Mouse (Mus musculus) midbrain, postnatal 0 days (tissue): Measurements from ENCODE around the gene Rapgef1. TPM values are rescaled to one million over a fixed set of nuclear protein-coding genes. Genes with fewer than 3 reads are reported as not detected.
A peak's percentile ranks its signal among the peaks of the same experiment; 100 is the strongest.
"Not testable (repeated sequence)": the region's sequence is repeated elsewhere in the genome, so short reads cannot be mapped to it uniquely, and the experiment has no call there.

Experiments used
- ATAC-seq: fragments of 200-750 bp; cut with Nextera tagmentation; 2 replicates; pipeline ENCODE4 v1.8.0; 2017; ENCODE audit warnings: moderate number of reproducible peaks, mild to moderate bottlenecking, moderate TSS enrichment, moderate library complexity; ENCODE audit not compliant: low FRiP score
- DNase-seq: peaks from one replicate; pipeline ENCODE4 v3.0.0-alpha.2; 2015; ENCODE audit warnings: low spot score
- H3K27ac ChIP-seq: fragments of 300-500 bp; sonication (generic); 2 replicates; pipeline ENCODE4 v1.5.1; 2014; ENCODE audit warnings: low read depth, mild to moderate bottlenecking, low read length, mixed read lengths
- H3K27me3 ChIP-seq: fragments of 300-500 bp; sonication (generic); 2 replicates; pipeline ENCODE4 v1.6.1; 2014; ENCODE audit warnings: low read length, control low read depth, mixed read lengths; ENCODE audit not compliant: insufficient read depth
- H3K36me3 ChIP-seq: fragments of 300-500 bp; sonication (generic); 2 replicates; pipeline ENCODE4 v1.6.1; 2014; ENCODE audit warnings: low read length, control low read depth, mixed read lengths; ENCODE audit not compliant: insufficient read depth
- H3K4me1 ChIP-seq: fragments of 300-500 bp; sonication (generic); 2 replicates; pipeline ENCODE4 v1.6.1; 2014; ENCODE audit warnings: mild to moderate bottlenecking, control low read depth, antibody characterized with exemption, low read length, mixed read lengths; ENCODE audit not compliant: insufficient read depth
- H3K4me2 ChIP-seq: fragments of 300-500 bp; sonication (generic); 2 replicates; pipeline ENCODE4 v1.6.1; 2014; ENCODE audit warnings: low read depth, mild to moderate bottlenecking, low read length, mixed read lengths; ENCODE audit not compliant: poor library complexity, severe bottlenecking
- H3K4me3 ChIP-seq: fragments of 300-500 bp; sonication (generic); 2 replicates; pipeline ENCODE4 v1.5.1; 2014; ENCODE audit warnings: low read depth, mild to moderate bottlenecking, low read length, moderate library complexity
- H3K9ac ChIP-seq: fragments of 300-500 bp; sonication (generic); replicated peaks from 2 replicates; pipeline ENCODE4 v1.6.1; 2014; ENCODE audit warnings: mild to moderate bottlenecking, low read length, moderate library complexity, mixed read lengths; ENCODE audit not compliant: poor library complexity, severe bottlenecking
- H3K9me3 ChIP-seq: fragments of 300-500 bp; sonication (generic); 2 replicates; pipeline ENCODE4 v1.6.1; 2016; ENCODE audit warnings: low read length, control low read depth
- CTCF ChIP-seq: IDR thresholded peaks from 2 replicates; pipeline ENCODE4 v1.5.1; 2016; ENCODE audit warnings: antibody characterized with exemption, mild to moderate bottlenecking
- WGBS: fragments of 180-500 bp; shearing (Covaris S2); extraction: QIAGEN DNeasy Blood & Tissue Kit; methylation state at CpG from one replicate; pipeline ENCODE4 v1.1.7; 2014; 5-methylcytosine and 5-hydroxymethylcytosine counted together
- polyA plus RNA-seq: library from polyadenylated mRNA; unstranded; fragments of >200 nt; fragmentation: Nextera tagmentation; extraction: Ambion mirVana; gene quantifications from 2 replicates; pipeline ENCODE4 v1.2.1, GENCODE M21; 2015
- total RNA-seq: library from RNA; depleted of rRNA; stranded (reverse); fragments of >200 nt; gene quantifications from 2 replicates; pipeline ENCODE4 v1.2.3, GENCODE M21; 2014

The Rapgef1 gene
- total and polyA plus RNA-seq, 2 experiments from 2014 or later: 16.2 to 109 TPM

DNA sequence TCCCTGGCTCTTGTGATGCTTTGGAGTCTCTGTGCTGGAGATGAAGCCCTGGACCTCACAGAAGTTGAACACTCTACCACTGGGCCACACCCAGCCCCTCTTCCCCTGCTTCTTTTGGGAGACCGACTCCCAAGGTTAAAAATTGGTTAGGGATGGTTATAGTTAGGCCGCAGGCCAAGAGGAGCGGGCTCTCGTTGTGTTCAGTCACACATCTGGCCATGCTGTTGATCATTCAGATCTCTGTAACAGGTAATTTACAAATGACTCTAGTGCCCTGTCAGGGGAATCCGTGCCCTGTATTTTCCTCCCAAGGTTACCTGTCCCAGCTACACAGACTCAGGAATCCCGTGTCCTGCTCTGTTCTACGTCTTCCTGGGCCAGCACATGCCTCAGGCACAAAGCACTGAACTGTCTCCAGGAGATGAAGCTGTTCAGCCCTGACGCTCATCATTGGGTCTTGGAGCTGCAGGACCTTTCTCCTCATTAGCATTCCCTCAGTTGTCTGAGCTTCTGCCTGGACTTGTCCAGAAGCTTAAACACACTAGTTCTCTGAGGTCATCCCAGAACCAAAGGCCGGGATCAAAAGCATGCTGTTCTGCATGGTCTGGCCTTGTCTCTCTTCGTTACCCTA, 10.7 kb downstream of the Rapgef1 start:
- TF ChIP-seq CTCF: no peak
- no peak for ATAC-seq
- H3K9ac ChIP-seq: no peak overlapping the region
- no peak overlapping the region for H3K4me2 ChIP-seq
- H3K36me3 ChIP-seq: peaks cover 3% of the 10 kb centered on the region; the same call in 1 of the 2 replicates
- 90% methylated on average over 10 of the region's 10 CpGs for WGBS
- no peak overlapping the region for H3K27ac ChIP-seq
- DNase-seq: no peak
- 0 out of 2 replicates have a peak, but pooled peaks cover 4% of the 10 kb centered on the region for H3K4me1 ChIP-seq
- no peaks in the 10 kb centered on the region for H3K27me3 ChIP-seq
- H3K4me3 ChIP-seq: no peak overlapping the region
- H3K9me3 ChIP-seq: no peaks in the 10 kb centered on the region

DNA sequence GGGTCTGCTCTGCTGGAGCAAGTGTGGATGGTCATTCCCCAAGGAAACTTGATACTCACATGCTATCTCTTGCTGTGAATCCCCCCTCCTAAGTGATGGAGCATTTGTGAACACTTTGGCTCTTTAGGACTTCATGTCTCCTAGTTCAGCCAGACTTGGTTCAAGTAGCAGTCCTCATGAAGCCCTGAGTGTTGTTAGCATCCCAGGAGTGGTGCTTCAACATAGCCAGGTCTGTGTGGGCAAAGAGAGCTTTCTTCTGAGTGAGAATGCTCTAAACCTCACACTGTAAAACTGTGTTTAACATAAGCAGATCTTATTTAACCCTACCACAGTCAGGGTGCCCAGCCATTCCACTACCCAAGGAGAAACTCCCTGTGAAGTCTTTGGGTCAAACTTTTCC, 11.5 kb downstream of the Rapgef1 start:
- no peaks in the 10 kb centered on the region for H3K9me3 ChIP-seq
- no peak overlapping the region for H3K4me2 ChIP-seq
- no peaks in the 10 kb centered on the region for H3K27me3 ChIP-seq
- no peak for TF ChIP-seq CTCF
- no peak overlapping the region for H3K27ac ChIP-seq
- no peak overlapping the region for H3K4me3 ChIP-seq
- DNase-seq (no peak), ATAC-seq (no peak)
- 0 out of 2 replicates have a peak, but pooled peaks cover 4% of the 10 kb centered on the region for H3K4me1 ChIP-seq
- peaks cover 3% of the 10 kb centered on the region; the same call in 1 of the 2 replicates for H3K36me3 ChIP-seq
- H3K9ac ChIP-seq: no peak overlapping the region

DNA sequence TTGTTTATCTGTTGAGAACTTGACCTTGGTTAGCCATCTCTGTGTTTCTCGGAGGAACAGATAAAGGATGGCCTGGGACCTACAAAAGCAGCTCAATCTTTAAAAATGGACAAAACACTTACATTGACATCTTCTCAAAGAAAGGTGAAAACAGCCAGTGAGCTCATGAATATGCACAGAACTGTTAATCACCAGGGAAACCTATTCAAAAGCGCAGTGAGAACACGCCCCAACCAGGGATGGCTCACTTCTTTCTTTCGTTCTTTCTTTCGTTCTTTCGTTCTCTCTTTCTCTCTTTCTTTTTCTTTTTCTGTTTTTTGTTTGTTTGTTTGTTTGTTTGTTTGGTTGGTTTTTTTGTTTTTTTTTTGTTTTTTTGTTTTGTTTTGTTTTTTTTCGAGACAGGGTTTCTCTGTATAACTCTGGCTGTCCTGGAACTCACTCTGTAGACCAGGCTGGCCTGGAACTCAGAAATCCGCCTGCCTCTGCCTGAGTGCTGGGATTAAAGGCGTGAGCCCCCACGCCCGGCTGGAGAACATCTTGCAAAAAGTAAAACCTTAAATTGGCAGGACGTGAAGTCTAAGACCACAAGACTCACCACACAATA, 12.1 kb downstream of the Rapgef1 start:
- H3K4me1 ChIP-seq, H3K27ac ChIP-seq, H3K4me2 ChIP-seq, H3K4me3 ChIP-seq, H3K27me3 ChIP-seq, DNase-seq, H3K9me3 ChIP-seq, ATAC-seq, H3K36me3 ChIP-seq, H3K9ac ChIP-seq: not testable (repeated sequence)
- 77% methylated on average over 12 of the region's 12 CpGs for WGBS

DNA sequence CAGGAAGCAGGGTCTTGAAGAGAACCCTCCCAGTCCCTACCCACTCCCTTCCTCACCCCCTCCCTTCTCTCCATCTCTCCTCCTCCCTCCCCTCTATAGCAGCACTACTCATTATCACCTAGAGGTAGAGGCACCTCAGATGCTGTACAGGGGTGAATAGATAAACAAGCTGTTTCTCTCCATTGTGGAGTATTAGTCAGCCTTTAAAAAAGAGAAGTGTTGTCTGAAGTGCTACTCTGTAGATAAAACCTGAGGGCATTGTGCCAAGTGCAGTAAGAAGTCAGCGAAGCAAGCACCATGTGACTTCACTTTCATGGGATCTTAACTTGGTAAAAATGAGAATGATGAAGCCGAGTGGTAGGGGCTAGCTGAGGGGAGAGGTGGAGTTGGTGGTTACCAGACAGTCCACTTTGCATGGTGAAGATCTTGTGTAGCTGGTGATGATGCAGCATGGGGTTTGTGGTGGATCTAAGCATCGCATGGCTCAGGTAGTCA, 12.7 kb downstream of the Rapgef1 start:
- H3K36me3 ChIP-seq: peaks cover 3% of the 10 kb centered on the region; the same call in 1 of the 2 replicates
- ATAC-seq: no peak
- H3K9ac ChIP-seq: no peak overlapping the region
- DNase-seq: no peak
- H3K27me3 ChIP-seq: no peaks in the 10 kb centered on the region
- no peak overlapping the region for H3K4me3 ChIP-seq
- 0 out of 2 replicates have a peak, but pooled peaks cover 4% of the 10 kb centered on the region for H3K4me1 ChIP-seq
- no peak for TF ChIP-seq CTCF
- no peak overlapping the region for H3K27ac ChIP-seq
- 82% methylated on average over 3 of the region's 3 CpGs for WGBS
- no peaks in the 10 kb centered on the region for H3K9me3 ChIP-seq
- H3K4me2 ChIP-seq: no peak overlapping the region

DNA sequence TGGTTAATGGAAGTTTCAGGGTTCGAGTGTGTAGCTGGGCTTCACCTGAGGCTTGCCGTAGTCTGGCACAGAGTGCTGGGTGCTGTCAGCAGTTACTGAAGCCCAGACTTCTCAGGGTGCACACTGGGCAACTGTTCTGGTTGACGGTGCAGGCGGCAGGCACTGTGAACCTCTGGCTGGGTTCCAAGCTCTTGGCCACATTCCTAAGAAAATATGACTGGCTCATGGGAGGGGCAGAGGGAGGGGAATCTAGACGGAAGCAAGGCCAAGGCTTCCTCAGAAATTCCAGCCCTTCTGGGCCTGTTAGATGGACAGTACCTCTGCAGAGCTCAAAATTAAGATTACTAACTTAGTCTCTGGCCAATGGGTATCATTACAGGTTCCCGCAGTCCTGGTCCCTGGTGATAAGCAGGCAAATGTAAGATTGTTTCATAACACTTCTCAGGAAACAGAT, 13.6 kb downstream of the Rapgef1 start:
- Histone ChIP-seq H3K4me1 (0 out of 2 replicates have a peak, but pooled peaks cover 4% of the 10 kb centered on the region), H3K9me3 (no peaks in the 10 kb centered on the region), H3K4me2 (no peak overlapping the region), H3K27me3 (no peaks in the 10 kb centered on the region), H3K36me3 (peaks cover 3% of the 10 kb centered on the region; the same call in 1 of the 2 replicates), H3K9ac (0 out of 2 replicates have a peak overlapping the region, but pooled peaks have one; percentile 8), H3K4me3 (no peak overlapping the region), H3K27ac (no peak overlapping the region)
- no peak for ATAC-seq
- 53% methylated on average over 6 of the region's 6 CpGs for WGBS
- no peak for TF ChIP-seq CTCF
- peak; percentile 70 for DNase-seq

DNA sequence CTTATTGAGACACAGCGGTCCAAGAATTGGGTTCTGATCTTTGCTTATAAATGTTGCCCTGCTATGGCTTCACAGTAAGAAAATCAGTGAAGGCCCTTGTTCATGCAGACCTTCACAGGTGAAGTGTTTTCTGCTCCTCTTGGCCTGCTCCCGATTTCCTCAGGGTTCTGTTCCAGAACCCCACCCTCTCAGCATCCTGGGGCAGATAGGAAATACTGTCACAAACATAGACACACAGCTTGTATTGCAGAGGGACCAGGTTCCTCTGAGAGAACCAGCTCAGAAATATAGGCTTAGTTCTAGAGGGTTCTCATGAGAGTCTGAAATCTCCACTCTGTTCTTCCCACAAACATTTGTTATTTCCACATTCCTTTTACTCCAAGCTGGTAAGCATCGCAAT, 14.3 kb downstream of the Rapgef1 start:
- WGBS: 90% methylated on average over 3 of the region's 3 CpGs
- Histone ChIP-seq H3K9me3 (no peaks in the 10 kb centered on the region), H3K27me3 (no peaks in the 10 kb centered on the region), H3K4me3 (no peak overlapping the region), H3K4me1 (0 out of 2 replicates have a peak, but pooled peaks cover 4% of the 10 kb centered on the region), H3K27ac (no peak overlapping the region), H3K4me2 (no peak overlapping the region), H3K9ac (no peak overlapping the region), H3K36me3 (peaks cover 3% of the 10 kb centered on the region; the same call in 1 of the 2 replicates)
- no peak for DNase-seq
- ATAC-seq: no peak
- no peak for TF ChIP-seq CTCF
